Mouse (Mus musculus) kidney, embryonic 14.5 days (tissue): ENCODE results near the gene Anxa1. TPM values are rescaled to one million over a fixed set of nuclear protein-coding genes. Genes with fewer than 3 reads are reported as not detected.

Experiments
- ATAC-seq: fragments of 200-750 bp; cut with Nextera tagmentation; 2 replicates; pipeline ENCODE4 v1.8.0; 2017; ENCODE audit warnings: moderate number of reproducible peaks, mild to moderate bottlenecking, moderate TSS enrichment, moderate library complexity; ENCODE audit not compliant: low FRiP score, low TSS enrichment
- H3K27ac ChIP-seq: fragments of 300-500 bp; sonication (generic); 2 replicates; pipeline ENCODE4 v1.5.1; 2014; ENCODE audit warnings: low read depth, mild to moderate bottlenecking, low read length, moderate library complexity, mixed read lengths
- H3K27me3 ChIP-seq: fragments of 300-500 bp; sonication (generic); 2 replicates; pipeline ENCODE4 v1.6.1; 2014; ENCODE audit warnings: mild to moderate bottlenecking, low read length; ENCODE audit not compliant: control insufficient read depth, insufficient read depth
- H3K36me3 ChIP-seq: fragments of 300-500 bp; sonication (generic); 2 replicates; pipeline ENCODE4 v1.6.1; 2014; ENCODE audit warnings: low read length, mixed read lengths; ENCODE audit not compliant: control insufficient read depth, insufficient read depth
- H3K4me1 ChIP-seq: fragments of 300-500 bp; sonication (generic); 2 replicates; pipeline ENCODE4 v1.6.1; 2014; ENCODE audit warnings: low read length, mixed read lengths; ENCODE audit not compliant: control insufficient read depth, insufficient read depth
- H3K4me2 ChIP-seq: fragments of 300-500 bp; sonication (generic); replicated peaks from 2 replicates; pipeline ENCODE4 v1.6.1; 2014; ENCODE audit warnings: low read depth, mild to moderate bottlenecking, low read length
- H3K4me3 ChIP-seq: fragments of 300-500 bp; sonication (generic); 2 replicates; pipeline ENCODE4 v1.5.1; 2014; ENCODE audit warnings: mild to moderate bottlenecking, low read length
- H3K9ac ChIP-seq: fragments of 300-500 bp; sonication (generic); 2 replicates; pipeline ENCODE4 v1.6.1; 2014; ENCODE audit warnings: low read depth, mild to moderate bottlenecking, low read length, moderate library complexity
- H3K9me3 ChIP-seq: fragments of 300-500 bp; sonication (generic); 2 replicates; pipeline ENCODE4 v1.6.1; 2016; ENCODE audit warnings: low read length; ENCODE audit not compliant: control insufficient read depth
- WGBS: fragments of 180-500 bp; shearing (Covaris S2); extraction: QIAGEN DNeasy Blood & Tissue Kit; methylation state at CpG from one replicate; pipeline ENCODE4 v1.1.7; 2014; 5-methylcytosine and 5-hydroxymethylcytosine counted together
- polyA plus RNA-seq: library from polyadenylated mRNA; unstranded; fragments of >200 nt; fragmentation: Nextera tagmentation; extraction: Ambion mirVana; gene quantifications from 2 replicates; pipeline ENCODE4 v1.2.1, GENCODE M21; 2014

Anxa1 gene
- 25.6 and 27.8 TPM in 2 replicates for polyA plus RNA-seq

DNA sequence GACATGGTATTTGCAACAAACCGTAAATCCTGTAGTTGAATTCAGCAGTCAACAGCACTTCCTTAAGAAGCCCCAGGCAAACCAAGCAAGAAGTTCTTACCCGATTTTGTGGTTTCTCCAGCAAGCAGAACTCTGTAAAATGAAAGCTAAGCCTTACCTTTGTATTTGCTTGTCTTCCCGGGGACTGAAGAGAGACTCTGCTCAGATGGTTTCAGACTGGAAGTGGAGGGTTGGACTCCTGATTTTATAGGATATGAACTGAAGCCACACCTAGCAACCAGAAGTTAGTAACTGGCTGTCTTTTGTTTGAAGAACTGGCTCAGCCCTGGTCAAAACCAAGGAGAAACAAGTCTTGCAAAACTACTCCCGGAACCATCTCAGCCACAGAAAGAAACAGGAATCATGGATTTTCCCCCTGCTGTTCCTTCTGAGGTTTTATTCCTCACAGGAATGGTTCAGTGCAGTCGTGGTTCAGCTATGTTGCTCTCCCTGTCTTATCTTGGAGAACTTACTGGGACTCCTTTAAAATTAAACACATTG lies at the start of gene Anxa1:
Anxa1 (minus strand) TSS at position 490 of the 540 bp plus-strand sequence.
- Histone ChIP-seq H3K4me2 (no peak within 1 kb of the TSS; the same call in 1 of the 2 replicates), H3K4me3 (peak within 1 kb of the TSS; percentile 1; the same call in 1 of the 2 replicates), H3K9me3 (no peaks in the 10 kb centered on the region), H3K36me3 (no peaks in the 10 kb centered on the region), H3K27ac (no peak within 1 kb of the TSS), H3K9ac (no peak within 1 kb of the TSS), H3K27me3 (no peaks in the 10 kb centered on the region), H3K4me1 (no peaks in the 10 kb centered on the region)
- WGBS, result 57% methylated on average over 5 of the region's 5 CpGs
- no peak for ATAC-seq

DNA sequence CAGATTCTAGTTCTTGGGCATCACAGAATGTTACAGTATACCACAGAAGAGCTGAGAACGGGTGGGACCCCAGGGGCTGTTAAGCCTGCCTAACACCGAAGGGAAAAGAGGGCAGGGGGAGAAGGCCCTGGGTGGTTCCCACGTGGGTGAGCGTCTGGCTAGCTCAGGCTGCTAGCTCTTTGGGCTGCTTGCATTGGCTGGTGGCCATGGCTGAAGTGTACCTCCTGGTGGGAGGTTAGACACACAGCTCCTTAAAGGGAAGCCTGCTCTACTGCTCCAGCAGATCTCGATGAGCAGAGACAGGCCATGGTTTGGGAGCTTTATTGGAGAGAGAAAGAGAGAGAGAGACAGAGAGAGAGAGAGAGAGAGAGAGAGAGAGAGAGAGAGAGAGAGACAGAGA lies 46.3 kb upstream of the Anxa1 start:
- no peaks in the 10 kb centered on the region for H3K27me3 ChIP-seq
- no peaks in the 10 kb centered on the region for H3K9me3 ChIP-seq
- ATAC-seq, result no peak
- H3K4me1 ChIP-seq, result no peaks in the 10 kb centered on the region
- no peak overlapping the region for H3K4me2 ChIP-seq
- WGBS, result 67% methylated on average over 5 of the region's 5 CpGs
- no peak overlapping the region for H3K9ac ChIP-seq
- no peak overlapping the region for H3K27ac ChIP-seq
- H3K4me3 ChIP-seq, result no peak overlapping the region
- no peaks in the 10 kb centered on the region for H3K36me3 ChIP-seq

DNA sequence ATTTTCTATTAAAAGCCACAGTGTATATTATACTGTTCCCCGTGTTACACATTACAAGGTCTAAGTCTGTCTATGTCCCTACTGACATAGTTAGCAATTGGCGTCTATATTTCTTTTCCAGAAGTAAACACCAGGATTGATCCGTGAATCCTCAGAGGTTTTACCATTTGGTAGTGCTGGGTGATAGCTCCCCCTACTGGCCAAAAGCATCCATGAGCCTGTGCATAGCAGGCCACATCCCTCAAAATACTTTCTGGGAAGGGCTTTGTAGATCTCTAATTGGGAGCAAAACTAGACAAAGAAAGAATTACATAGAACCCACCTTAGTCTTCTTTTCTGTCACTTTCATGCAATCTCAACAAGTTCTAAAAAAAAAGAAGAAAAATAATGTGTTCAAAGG lies 43.8 kb upstream of the Anxa1 start:
- WGBS, result 17% methylated on average over 3 of the region's 3 CpGs
- no peak overlapping the region for H3K27ac ChIP-seq
- H3K36me3 ChIP-seq, result no peaks in the 10 kb centered on the region
- no peak overlapping the region for H3K4me3 ChIP-seq
- no peaks in the 10 kb centered on the region for H3K4me1 ChIP-seq
- H3K27me3 ChIP-seq, result no peaks in the 10 kb centered on the region
- ATAC-seq, result peak; percentile 71; the same call in 1 of the 2 replicates
- no peak overlapping the region for H3K9ac ChIP-seq
- no peaks in the 10 kb centered on the region for H3K9me3 ChIP-seq
- no peak overlapping the region for H3K4me2 ChIP-seq

DNA sequence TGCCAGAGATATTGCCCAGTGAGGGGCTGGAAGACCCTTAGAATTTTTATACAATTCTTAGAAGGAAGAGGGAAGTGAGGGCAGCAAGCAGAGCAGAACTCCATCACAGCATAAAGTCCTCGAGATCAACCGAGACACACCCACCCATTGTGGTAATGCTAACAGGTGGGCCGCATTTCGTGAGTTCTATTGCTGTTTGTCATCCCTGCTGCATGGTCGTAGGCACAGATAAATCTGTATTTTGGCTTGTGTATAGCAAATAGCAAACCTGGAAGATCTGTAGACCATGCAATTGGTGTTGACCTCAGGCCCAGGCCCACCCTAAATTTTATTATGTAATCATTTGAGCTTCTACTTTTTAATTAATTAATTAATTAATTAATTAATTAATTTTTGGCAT lies 43.2 kb upstream of the Anxa1 start:
- Histone ChIP-seq H3K9ac (no peak overlapping the region), H3K36me3 (no peaks in the 10 kb centered on the region), H3K4me1 (no peaks in the 10 kb centered on the region), H3K9me3 (no peaks in the 10 kb centered on the region), H3K4me2 (no peak overlapping the region), H3K27ac (no peak overlapping the region), H3K27me3 (no peaks in the 10 kb centered on the region), H3K4me3 (no peak overlapping the region)
- ATAC-seq, result peak; percentile 4; the same call in 1 of the 2 replicates
- WGBS, result 85% methylated on average over 5 of the region's 5 CpGs

DNA sequence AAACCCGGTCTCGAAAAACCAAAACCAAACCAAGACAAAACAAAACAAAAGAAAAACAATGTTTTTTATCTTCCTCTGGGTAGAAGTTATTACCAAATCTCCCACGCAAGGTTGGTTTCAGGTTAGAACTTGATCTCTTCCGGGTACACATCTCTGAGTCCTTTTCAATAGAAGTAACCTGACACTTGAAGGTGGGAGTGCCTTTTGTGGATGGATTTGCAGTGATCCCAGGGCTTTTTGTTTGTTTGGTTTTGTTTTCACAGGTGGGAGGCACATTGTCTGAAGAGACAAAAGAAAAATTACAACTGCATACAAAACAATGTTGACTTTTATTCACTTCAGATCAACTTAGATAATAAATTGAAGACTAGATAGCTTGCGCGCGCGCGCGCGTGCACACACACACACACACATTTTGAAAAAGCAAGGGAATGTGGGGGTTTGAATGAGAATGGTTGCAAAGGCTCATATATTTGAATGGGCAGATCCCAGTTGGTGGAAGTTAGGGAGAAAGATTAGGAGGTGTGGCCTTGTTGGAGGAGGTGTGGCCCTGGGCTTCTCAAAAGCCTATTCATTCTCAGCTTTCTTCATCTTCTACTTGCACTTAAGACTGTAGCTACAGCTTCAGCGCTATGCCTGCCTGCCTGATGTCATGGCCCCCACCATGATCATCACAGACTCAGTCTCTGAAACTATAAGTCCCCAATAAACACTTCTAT lies 35.9 kb upstream of the Anxa1 start:
- no peak for ATAC-seq

DNA sequence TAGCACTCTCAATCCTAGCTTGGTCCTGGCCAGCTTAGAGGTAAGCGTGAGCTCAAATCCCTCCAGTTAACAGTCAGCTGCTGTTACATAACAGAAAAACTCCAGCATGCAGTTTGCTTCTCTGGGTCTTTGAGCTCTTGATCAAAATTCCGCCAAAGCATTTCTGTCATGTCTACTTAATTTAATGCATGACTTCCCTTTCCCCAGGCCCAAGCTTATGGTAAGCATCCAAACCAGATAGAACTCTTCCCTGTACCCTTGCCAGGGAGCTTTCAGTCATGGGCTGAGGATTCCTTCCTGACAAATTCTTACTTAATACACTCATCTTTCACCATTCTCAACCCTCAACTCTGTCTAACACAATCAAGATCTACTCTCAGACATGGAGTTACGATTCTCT lies 20.5 kb upstream of the Anxa1 start:
- no peak overlapping the region for H3K9ac ChIP-seq
- ATAC-seq, result no peak
- WGBS, result 79% methylated on average over 3 of the region's 3 CpGs

More for the DNA sequence above, 35.9 kb upstream of the Anxa1 start:
- H3K4me3 ChIP-seq, result no peak overlapping the region
- 63% methylated on average over 12 of the region's 12 CpGs for WGBS
- H3K9me3 ChIP-seq, result no peaks in the 10 kb centered on the region
- no peaks in the 10 kb centered on the region for H3K4me1 ChIP-seq
- no peaks in the 10 kb centered on the region for H3K27me3 ChIP-seq
- H3K27ac ChIP-seq, result no peak overlapping the region
- no peak overlapping the region for H3K9ac ChIP-seq
- H3K36me3 ChIP-seq, result no peaks in the 10 kb centered on the region
- no peak overlapping the region for H3K4me2 ChIP-seq

DNA sequence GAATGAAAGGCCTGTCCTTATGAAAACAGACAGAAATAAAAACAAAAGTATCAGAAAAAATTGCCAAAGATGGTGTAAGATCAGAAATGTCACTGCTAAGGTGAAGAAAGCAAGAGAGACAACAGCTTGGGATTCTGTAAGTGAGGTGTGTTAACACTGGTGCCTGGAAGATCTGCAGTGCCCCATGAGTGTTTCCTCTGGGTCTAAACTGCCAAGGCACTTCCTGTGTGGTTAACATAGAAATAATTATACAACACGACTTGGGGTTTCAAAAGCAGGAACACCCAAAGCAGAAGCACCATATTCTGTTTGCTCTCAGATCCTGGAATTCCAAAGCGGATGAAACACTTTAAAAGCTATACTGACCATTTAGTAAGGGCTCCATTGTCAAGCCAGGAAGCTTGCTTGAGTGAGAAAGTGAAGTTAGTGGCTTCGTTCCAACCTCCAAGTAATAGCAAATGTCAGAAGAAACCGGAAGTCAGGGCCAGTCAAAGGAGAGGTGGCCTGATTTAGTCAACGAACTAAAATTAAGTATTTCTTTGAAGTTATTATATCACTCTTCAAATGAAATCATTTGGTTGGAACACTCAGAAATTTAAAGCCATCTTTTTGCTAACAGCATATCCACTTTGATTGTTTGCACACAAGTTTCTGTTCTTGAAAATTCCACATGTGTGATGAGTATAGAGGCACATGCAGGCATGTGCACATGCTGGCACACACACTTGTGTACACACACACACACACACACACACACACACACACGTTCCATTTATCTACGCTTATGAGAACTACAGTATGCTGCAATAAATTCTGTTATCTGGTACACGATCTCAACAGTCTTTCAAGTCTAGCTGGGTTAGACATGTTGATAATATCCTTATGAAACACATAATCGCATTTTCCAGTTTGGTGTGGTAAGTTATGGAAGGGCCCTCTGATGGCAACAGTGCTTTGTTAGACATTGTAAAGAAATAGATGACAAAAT lies 19.1 kb upstream of the Anxa1 start:
- no peak overlapping the region for H3K27ac ChIP-seq
- no peak overlapping the region for H3K9ac ChIP-seq
- H3K27me3 ChIP-seq, result no peaks in the 10 kb centered on the region
- ATAC-seq, result no peak
- WGBS, result 65% methylated on average over 9 of the region's 9 CpGs
- H3K36me3 ChIP-seq, result no peaks in the 10 kb centered on the region
- no peaks in the 10 kb centered on the region for H3K9me3 ChIP-seq
- H3K4me1 ChIP-seq, result no peaks in the 10 kb centered on the region
- no peak overlapping the region for H3K4me3 ChIP-seq
- no peak overlapping the region for H3K4me2 ChIP-seq

More for the DNA sequence above, 20.5 kb upstream of the Anxa1 start:
- Histone ChIP-seq H3K27me3 (no peaks in the 10 kb centered on the region), H3K4me1 (no peaks in the 10 kb centered on the region), H3K27ac (no peak overlapping the region), H3K4me2 (no peak overlapping the region), H3K36me3 (no peaks in the 10 kb centered on the region), H3K4me3 (no peak overlapping the region), H3K9me3 (no peaks in the 10 kb centered on the region)

DNA sequence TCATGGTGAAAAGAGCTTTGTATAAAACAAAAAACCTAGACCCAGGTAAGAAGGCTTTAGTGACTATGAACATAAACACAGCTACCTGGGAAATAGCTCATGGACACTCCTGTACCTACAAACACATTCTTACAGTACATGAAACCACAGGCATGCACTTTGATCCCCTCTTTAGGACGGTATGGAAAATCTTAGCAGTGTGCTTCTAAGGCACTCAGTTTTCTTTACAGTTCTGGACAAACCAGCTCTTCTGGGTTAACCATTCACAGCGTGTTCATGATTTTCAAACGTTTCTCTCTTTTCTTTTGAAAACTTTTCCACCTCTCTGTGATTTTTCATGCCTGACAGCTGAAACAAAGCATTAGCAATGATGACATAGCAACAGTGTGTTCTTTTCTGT lies 15.7 kb upstream of the Anxa1 start:
- Histone ChIP-seq H3K27me3 (no peaks in the 10 kb centered on the region), H3K9me3 (no peaks in the 10 kb centered on the region), H3K4me2 (no peak overlapping the region), H3K4me3 (no peak overlapping the region), H3K36me3 (no peaks in the 10 kb centered on the region), H3K27ac (peak overlapping the region; percentile 74), H3K4me1 (no peaks in the 10 kb centered on the region), H3K9ac (no peak overlapping the region)
- no peak for ATAC-seq
- 58% methylated on average over 3 of the region's 3 CpGs for WGBS
